Mouse (Mus musculus) spleen, adult 2 months (tissue): ENCODE measurements at regions not wholly inside any gene's neighbourhood (a gene's known extent, or its start where the extent isn't known, plus 50 kb on each side); places are given as distances from the start of the nearest gene placed in this dataset.

Source experiments
- CTCF ChIP-seq: fragments of 200-500 bp; IDR thresholded peaks from 2 replicates; pipeline ENCODE4 v1.5.1; 2011; ENCODE audit warnings: mild to moderate bottlenecking, inconsistent platforms; ENCODE audit not compliant: insufficient read depth, insufficient read length, insufficient replicate concordance; ENCODE audit errors: extremely low read depth
- POLR2A ChIP-seq: fragments of 200-500 bp; IDR thresholded peaks from 2 replicates; pipeline ENCODE4 v1.6.1; 2011; ENCODE audit warnings: low read depth, low read length, inconsistent platforms

DNA sequence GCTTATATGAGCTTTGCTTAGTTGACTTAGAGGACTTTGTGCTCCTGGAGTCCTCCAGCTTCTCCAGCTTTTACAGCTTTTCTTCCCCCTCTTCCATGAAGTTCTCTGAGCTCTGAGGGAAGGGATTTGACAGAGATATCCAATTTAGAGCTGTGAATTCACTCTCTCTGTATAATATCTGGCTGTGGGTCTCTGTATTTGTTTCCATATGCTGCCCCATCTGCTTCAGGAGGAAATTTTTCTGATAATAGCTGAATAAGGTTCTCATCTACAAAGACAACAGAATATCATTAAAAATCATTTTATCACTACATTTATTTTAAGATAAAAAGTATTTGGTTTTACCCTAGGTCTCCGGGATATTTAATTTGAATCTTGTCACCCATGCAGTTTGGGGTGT, 85.3 kb downstream of the Olfr721-ps1 start:
- no peak for TF ChIP-seq CTCF
- no peak for TF ChIP-seq POLR2A
